Mouse (Mus musculus): ENCODE data around the gene Rpl7a.

- TF ChIP-seq CTCF (IDR thresholded peaks at IDR 0.05; ENCODE audit: control insufficient read depth, insufficient read depth, insufficient read length) = no peak
- no peak for TF ChIP-seq MAX (IDR thresholded peaks at IDR 0.05)
- no peak for TF ChIP-seq FOSL1 (IDR thresholded peaks at IDR 0.05; ENCODE audit: insufficient read depth, low read length, poor library complexity, severe bottlenecking)
- no peak for TF ChIP-seq CEBPB (IDR thresholded peaks at IDR 0.05; ENCODE audit: low read depth)
- TF ChIP-seq MYOG (IDR thresholded peaks at IDR 0.05; ENCODE audit: control insufficient read depth, extremely low read depth, insufficient read length) = no peak
Measured at GRCm38 (mm10) chr2:26935286-26935685, 24.7 kb downstream of the Rpl7a start.
